Mouse (Mus musculus) kidney, embryonic 14.5 days (tissue): Measurements from ENCODE around the gene Sars. TPM values are rescaled to one million over a fixed set of nuclear protein-coding genes. Genes with fewer than 3 reads are reported as not detected.

Source experiments
- ATAC-seq: fragments of 200-750 bp; cut with Nextera tagmentation; 2 replicates; pipeline ENCODE4 v1.8.0; 2017; ENCODE audit warnings: moderate number of reproducible peaks, mild to moderate bottlenecking, moderate TSS enrichment, moderate library complexity; ENCODE audit not compliant: low FRiP score, low TSS enrichment
- H3K27ac ChIP-seq: fragments of 300-500 bp; sonication (generic); 2 replicates; pipeline ENCODE4 v1.5.1; 2014; ENCODE audit warnings: low read depth, mild to moderate bottlenecking, low read length, moderate library complexity, mixed read lengths
- H3K27me3 ChIP-seq: fragments of 300-500 bp; sonication (generic); 2 replicates; pipeline ENCODE4 v1.6.1; 2014; ENCODE audit warnings: mild to moderate bottlenecking, low read length; ENCODE audit not compliant: control insufficient read depth, insufficient read depth
- H3K36me3 ChIP-seq: fragments of 300-500 bp; sonication (generic); 2 replicates; pipeline ENCODE4 v1.6.1; 2014; ENCODE audit warnings: low read length, mixed read lengths; ENCODE audit not compliant: control insufficient read depth, insufficient read depth
- H3K4me1 ChIP-seq: fragments of 300-500 bp; sonication (generic); 2 replicates; pipeline ENCODE4 v1.6.1; 2014; ENCODE audit warnings: low read length, mixed read lengths; ENCODE audit not compliant: control insufficient read depth, insufficient read depth
- H3K4me2 ChIP-seq: fragments of 300-500 bp; sonication (generic); replicated peaks from 2 replicates; pipeline ENCODE4 v1.6.1; 2014; ENCODE audit warnings: low read depth, mild to moderate bottlenecking, low read length
- H3K4me3 ChIP-seq: fragments of 300-500 bp; sonication (generic); 2 replicates; pipeline ENCODE4 v1.5.1; 2014; ENCODE audit warnings: mild to moderate bottlenecking, low read length
- H3K9ac ChIP-seq: fragments of 300-500 bp; sonication (generic); 2 replicates; pipeline ENCODE4 v1.6.1; 2014; ENCODE audit warnings: low read depth, mild to moderate bottlenecking, low read length, moderate library complexity
- H3K9me3 ChIP-seq: fragments of 300-500 bp; sonication (generic); 2 replicates; pipeline ENCODE4 v1.6.1; 2016; ENCODE audit warnings: low read length; ENCODE audit not compliant: control insufficient read depth
- WGBS: fragments of 180-500 bp; shearing (Covaris S2); extraction: QIAGEN DNeasy Blood & Tissue Kit; methylation state at CpG from one replicate; pipeline ENCODE4 v1.1.7; 2014; 5-methylcytosine and 5-hydroxymethylcytosine counted together
- polyA plus RNA-seq: library from polyadenylated mRNA; unstranded; fragments of >200 nt; fragmentation: Nextera tagmentation; extraction: Ambion mirVana; gene quantifications from 2 replicates; pipeline ENCODE4 v1.2.1, GENCODE M21; 2014

The Sars gene
- polyA plus RNA-seq, 1 experiment from 2014 or later = 120 TPM

GRCm38 (mm10) chr3:108433188-108433880, 11.7 kb downstream of the Sars start:
- H3K4me1 ChIP-seq = no peaks in the 10 kb centered on the region
- H3K9me3 ChIP-seq = no peaks in the 10 kb centered on the region
- no peak overlapping the region for H3K27ac ChIP-seq
- no peak overlapping the region for H3K4me3 ChIP-seq
- H3K27me3 ChIP-seq = no peaks in the 10 kb centered on the region
- WGBS = 55% methylated on average over 18 of the region's 18 CpGs
- ATAC-seq = no peak
- 0 out of 2 replicates have a peak overlapping the region, but pooled peaks have one; percentile 7 for H3K9ac ChIP-seq
- peaks cover 79% of the 10 kb centered on the region for H3K36me3 ChIP-seq
- H3K4me2 ChIP-seq = no peak overlapping the region

- H3K36me3 ChIP-seq = peaks cover 86% of the 10 kb centered on the region
- no peak for ATAC-seq
- WGBS = 90% methylated on average over 13 of the region's 13 CpGs
These were observed 12.3 kb downstream of the Sars start for GRCm38 (mm10) chr3:108432542-108433187.

GRCm38 (mm10) chr3:108425624-108426018, 19.4 kb downstream of the Sars start:
- no peak overlapping the region for H3K4me3 ChIP-seq
- H3K9me3 ChIP-seq = no peaks in the 10 kb centered on the region
- peaks cover 52% of the 10 kb centered on the region for H3K36me3 ChIP-seq
- H3K27ac ChIP-seq = no peak overlapping the region
- H3K27me3 ChIP-seq = no peaks in the 10 kb centered on the region
- H3K4me1 ChIP-seq = peaks cover 13% of the 10 kb centered on the region; the same call in 1 of the 2 replicates
- H3K4me2 ChIP-seq = no peak overlapping the region
- 89% methylated on average over 6 of the region's 6 CpGs for WGBS
- ATAC-seq = no peak
- H3K9ac ChIP-seq = no peak overlapping the region

More at GRCm38 (mm10) chr3:108432542-108433187, 12.3 kb downstream of the Sars start:
- Histone ChIP-seq H3K9ac (no peak overlapping the region), H3K4me3 (no peak overlapping the region), H3K27ac (no peak overlapping the region), H3K4me1 (no peaks in the 10 kb centered on the region), H3K9me3 (no peaks in the 10 kb centered on the region), H3K27me3 (no peaks in the 10 kb centered on the region), H3K4me2 (no peak overlapping the region)

GRCm38 (mm10) chr3:108424944-108425623, 19.9 kb downstream of the Sars start:
- Histone ChIP-seq H3K4me3 (no peak overlapping the region), H3K4me2 (no peak overlapping the region), H3K27ac (no peak overlapping the region), H3K4me1 (peaks cover 13% of the 10 kb centered on the region; the same call in 1 of the 2 replicates), H3K36me3 (peaks cover 50% of the 10 kb centered on the region), H3K9ac (no peak overlapping the region), H3K27me3 (no peaks in the 10 kb centered on the region), H3K9me3 (no peaks in the 10 kb centered on the region)
- ATAC-seq = no peak
- 83% methylated on average over 7 of the region's 7 CpGs for WGBS

- Histone ChIP-seq H3K4me1 (peaks cover 13% of the 10 kb centered on the region; the same call in 1 of the 2 replicates), H3K9ac (no peak overlapping the region), H3K36me3 (peaks cover 41% of the 10 kb centered on the region), H3K27ac (no peak overlapping the region), H3K27me3 (no peaks in the 10 kb centered on the region), H3K4me2 (peak overlapping the region; percentile 19), H3K4me3 (no peak overlapping the region), H3K9me3 (no peaks in the 10 kb centered on the region)
- 24% methylated on average over 11 of the region's 11 CpGs for WGBS
- ATAC-seq = peak; percentile 71
These were observed 20.9 kb downstream of the Sars start for GRCm38 (mm10) chr3:108423844-108424801.

GRCm38 (mm10) chr3:108423006-108423405, 22.0 kb downstream of the Sars start:
- H3K27me3 ChIP-seq = no peaks in the 10 kb centered on the region
- H3K4me3 ChIP-seq = no peak overlapping the region
- H3K4me2 ChIP-seq = no peak overlapping the region
- peaks cover 29% of the 10 kb centered on the region for H3K36me3 ChIP-seq
- WGBS = 49% methylated on average over 6 of the region's 6 CpGs
- no peak overlapping the region for H3K27ac ChIP-seq
- ATAC-seq = no peak
- H3K4me1 ChIP-seq = peaks cover 13% of the 10 kb centered on the region; the same call in 1 of the 2 replicates
- H3K9ac ChIP-seq = no peak overlapping the region
- no peaks in the 10 kb centered on the region for H3K9me3 ChIP-seq

- Histone ChIP-seq H3K4me1 (peaks cover 12% of the 10 kb centered on the region; the same call in 1 of the 2 replicates), H3K27me3 (peaks cover 8% of the 10 kb centered on the region; the same call in 1 of the 2 replicates), H3K9me3 (peaks cover 17% of the 10 kb centered on the region), H3K36me3 (peaks cover 22% of the 10 kb centered on the region), H3K4me3 (peak overlapping the region; percentile 80), H3K27ac (peak overlapping the region; percentile 51; the same call in 1 of the 2 replicates), H3K9ac (peak overlapping the region; percentile 82), H3K4me2 (peak overlapping the region; percentile 97)
- peak; percentile 63 for ATAC-seq
- under 1% methylated on average over 43 of the region's 48 CpGs for WGBS
These were observed 29.2 kb downstream of the Sars start for GRCm38 (mm10) chr3:108415831-108416223.
